ENCODE assay signal across 14 mouse cellular contexts in genomic region chr1:39896581-39896980, GRCm38 (mm10). TPM values are rescaled to one million over a fixed set of nuclear protein-coding genes. Genes with fewer than 3 reads are reported as not detected.
DNase-seq lines count a peak whose midpoint lies in the region; ATAC-seq and TF ChIP-seq lines count a peak whose summit lies in the region.
"Had no signal": no experiment of that assay in that cellular context is flagged by ENCODE, and none has a peak within 500 bp of the region (broad histone marks: within the 10 kb centered on the region; RNA-seq: fewer than 3 reads in every experiment).

No protein-coding gene starts in this region.

- no peak overlapping the region for H3K4me3 ChIP-seq in kidney, embryonic 14.5 days (ENCODE audit: low read length)
- no peak overlapping the region for H3K4me3 ChIP-seq in thymus, adult 2 months (ENCODE audit: control insufficient read depth, insufficient read depth, low read length)
- H3K4me3 ChIP-seq: limb, embryonic 15.5 days had no signal

- H3K27ac ChIP-seq in kidney, embryonic 14.5 days (ENCODE audit: low read depth, low read length), result no peak overlapping the region
- H3K27ac ChIP-seq in thymus, adult 2 months (ENCODE audit: control insufficient read depth, insufficient read depth, low read length), result peak overlapping the region; percentile 42; the same call in 1 of the 2 replicates
- H3K27ac ChIP-seq: hindbrain, embryonic 14.5 days; limb, embryonic 15.5 days had no signal

- ATAC-seq in kidney, embryonic 14.5 days (ENCODE audit: low FRiP score, low TSS enrichment), result no peak

- no peaks in the 10 kb centered on the region for H3K9me3 ChIP-seq in kidney, embryonic 14.5 days (ENCODE audit: control insufficient read depth, low read length)
- H3K9me3 ChIP-seq: limb, embryonic 15.5 days had no signal

- TF ChIP-seq CTCF in thymus, adult 2 months (IDR thresholded peaks at IDR 0.05; ENCODE audit: borderline replicate concordance, control insufficient read depth, extremely low read depth, insufficient read depth, low read length, poor library complexity), result no peak

- H3K4me2 ChIP-seq in kidney, embryonic 14.5 days (replicated peaks; ENCODE audit: low read depth, low read length), result no peak overlapping the region
- H3K4me2 ChIP-seq: hindbrain, embryonic 14.5 days; limb, embryonic 15.5 days had no signal

- H3K36me3 ChIP-seq in kidney, embryonic 14.5 days (ENCODE audit: control insufficient read depth, insufficient read depth, low read length), result no peaks in the 10 kb centered on the region
- no peaks in the 10 kb centered on the region for H3K36me3 ChIP-seq in thymus, adult 2 months (ENCODE audit: control insufficient read depth, insufficient read depth, low read length)
- H3K36me3 ChIP-seq: limb, embryonic 15.5 days had no signal

- H3K9ac ChIP-seq in kidney, embryonic 14.5 days (ENCODE audit: low read depth, low read length), result no peak overlapping the region
- H3K9ac ChIP-seq: hindbrain, embryonic 14.5 days; limb, embryonic 15.5 days had no signal

- peaks cover 5% of the 10 kb centered on the region; the same call in 1 of the 2 replicates for H3K4me1 ChIP-seq in kidney, embryonic 14.5 days (ENCODE audit: control insufficient read depth, insufficient read depth, low read length)
- peaks cover 27% of the 10 kb centered on the region for H3K4me1 ChIP-seq in thymus, adult 2 months (replicated peaks; ENCODE audit: control insufficient read depth, insufficient read depth, low read length)

- DNase-seq in kidney, postnatal 14 days, result peak; percentile 42
- peak; percentile 22 to 47 for DNase-seq in CD8-positive naive resting alpha-beta T cell, adult 2 months (ENCODE audit: low read depth in 2 of 2, low spot score in 2 of 2)
- peak; percentile 57 for DNase-seq in lung, postnatal 36 days
- peak; percentile 61 for DNase-seq in thymus, adult 2 months
- DNase-seq in left cerebral cortex, adult 9 months (ENCODE audit: low spot score in 2 of 2), result no peak
- DNase-seq in urinary bladder, postnatal 36 days (ENCODE audit: low spot score in 2 of 2), result no peak
- no peak for DNase-seq in right cerebral cortex, adult 2 months (ENCODE audit: low spot score in 2 of 2)
- DNase-seq: adrenal gland, postnatal 25 days; cerebellum, adult 9-11 months; gastrocnemius, postnatal 36 days; right cerebral cortex, adult 18-20 months had no signal

- TF ChIP-seq POLR2A in thymus, adult 2 months (IDR thresholded peaks at IDR 0.05; ENCODE audit: control insufficient read depth, extremely low read depth, insufficient read depth, low read length, poor library complexity), result no peak

- no peaks in the 10 kb centered on the region; the same call in 1 of the 2 replicates for H3K27me3 ChIP-seq in kidney, embryonic 14.5 days (ENCODE audit: control insufficient read depth, insufficient read depth, low read length)
- H3K27me3 ChIP-seq in thymus, adult 2 months (ENCODE audit: control insufficient read depth, insufficient read depth, low read length), result no peaks in the 10 kb centered on the region
- H3K27me3 ChIP-seq: limb, embryonic 15.5 days had no signal

- 21% methylated on average over 2 of the region's 2 CpGs for WGBS in kidney, embryonic 14.5 days
- 8% methylated on average over 2 of the region's 2 CpGs for WGBS in thymus, adult 2 months

RNA-seq across cellular contexts. Expression of gene Map4k4, which starts 4.1 kb away (rescaled TPM):
- 40.1 and 48.2 TPM in 2 replicates for polyA plus RNA-seq in kidney, embryonic 14.5 days (2014; fragmentation: Nextera tagmentation; extraction: Ambion mirVana)
- 164 and 167 TPM in 2 replicates for polyA plus RNA-seq in thymus, adult 2 months (2012; rRNA removed)

Comparison
In these comparisons a context has a peak if more than half of its experiments do, and no peak if none do; other contexts are left out.
1. DNase-seq: peak in kidney, postnatal 14 days (single experiment), CD8-positive naive resting alpha-beta T cell, adult 2 months (2 of 2), lung, postnatal 36 days (single experiment) and thymus, adult 2 months (single experiment); none in left cerebral cortex, adult 9 months (0 of 2), urinary bladder, postnatal 36 days (0 of 2) and right cerebral cortex, adult 2 months (0 of 2).